In the genomic region with DNA sequence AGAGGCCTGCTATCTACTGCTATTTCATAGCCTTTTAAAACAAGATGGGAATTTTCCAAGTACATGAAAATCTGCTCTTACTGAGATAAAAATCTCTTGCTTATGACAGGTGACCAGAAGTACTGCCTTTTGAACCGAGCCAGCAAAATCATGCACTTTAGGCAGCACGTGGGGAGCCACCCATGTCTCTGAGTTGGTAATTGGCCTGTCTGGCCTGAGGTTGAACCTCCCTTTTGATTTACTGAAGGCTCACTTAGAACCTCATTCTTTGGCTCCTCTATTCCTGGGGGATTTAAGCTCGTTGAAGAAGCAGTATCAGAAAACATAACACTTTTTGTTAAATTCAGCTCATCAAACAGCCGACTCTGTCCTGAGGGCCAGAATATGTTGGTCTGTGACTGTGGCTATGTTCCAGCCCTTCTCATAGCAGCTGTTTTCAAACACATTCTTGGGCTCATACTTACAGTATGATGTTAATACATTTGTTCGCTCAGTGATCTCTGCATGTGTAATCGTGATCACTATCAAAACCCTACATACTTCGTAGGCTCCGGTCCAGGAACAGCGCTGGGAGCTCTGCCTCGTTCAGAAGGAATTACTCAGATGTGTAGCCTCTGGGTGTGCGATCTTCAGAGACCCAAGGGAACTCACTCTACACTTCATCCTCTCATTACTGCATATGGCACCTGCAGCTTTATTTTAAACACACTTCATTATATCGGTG, we compare ENCODE assay signal across 11 mouse cellular contexts.
DNase-seq lines count a peak whose midpoint lies in the region; ATAC-seq and TF ChIP-seq lines count a peak whose summit lies in the region.
"Had no signal": no experiment of that assay in that cellular context is flagged by ENCODE, and none has a peak within 500 bp of the region (broad histone marks: within the 10 kb centered on the region; RNA-seq: fewer than 3 reads in every experiment).

No protein-coding gene starts in this region.

- TF ChIP-seq CTCF in left cerebral cortex, adult 2 months (IDR thresholded peaks at IDR 0.05): no peak

- no peaks in the 10 kb centered on the region for H3K36me3 ChIP-seq in embryonic facial prominence, embryonic 14.5 days (ENCODE audit: control insufficient read depth, insufficient read depth, low read length)
- H3K36me3 ChIP-seq in embryonic facial prominence, embryonic 10.5 days (replicated peaks): no peaks in the 10 kb centered on the region
- no peaks in the 10 kb centered on the region for H3K36me3 ChIP-seq in limb, embryonic 13.5 days
- no peaks in the 10 kb centered on the region for H3K36me3 ChIP-seq in limb, embryonic 10.5 days
- no peaks in the 10 kb centered on the region for H3K36me3 ChIP-seq in limb, embryonic 15.5 days

- H3K27me3 ChIP-seq in embryonic facial prominence, embryonic 14.5 days (replicated peaks; ENCODE audit: control insufficient read depth, insufficient read depth, low read length): no peaks in the 10 kb centered on the region
- H3K27me3 ChIP-seq in embryonic facial prominence, embryonic 10.5 days (replicated peaks; ENCODE audit: low read depth, poor library complexity, severe bottlenecking): no peaks in the 10 kb centered on the region
- no peaks in the 10 kb centered on the region for H3K27me3 ChIP-seq in limb, embryonic 13.5 days
- H3K27me3 ChIP-seq in limb, embryonic 10.5 days (ENCODE audit: low read depth, poor library complexity, severe bottlenecking): no peaks in the 10 kb centered on the region
- no peaks in the 10 kb centered on the region for H3K27me3 ChIP-seq in limb, embryonic 15.5 days

- 50% methylated on average over 12 of the region's 12 CpGs for WGBS in embryonic facial prominence, embryonic 14.5 days
- 83% methylated on average over 12 of the region's 12 CpGs for WGBS in embryonic facial prominence, embryonic 10.5 days
- 60% methylated on average over 12 of the region's 12 CpGs for WGBS in limb, embryonic 13.5 days
- 82% methylated on average over 12 of the region's 12 CpGs for WGBS in limb, embryonic 10.5 days
- 38% methylated on average over 12 of the region's 12 CpGs for WGBS in limb, embryonic 15.5 days

- intact Hi-C loops in left cerebral cortex, adult 2 months (cut with DNase I): no loop called here

- ATAC-seq in embryonic facial prominence, embryonic 14.5 days (ENCODE audit: low read depth): peak; percentile 79; the same call in 1 of the 2 replicates
- ATAC-seq in limb, embryonic 13.5 days (ENCODE audit: low FRiP score, low read depth): peak; percentile 71; the same call in 1 of the 2 replicates
- peak; percentile 67; the same call in 1 of the 2 replicates for ATAC-seq in limb, embryonic 15.5 days (ENCODE audit: insufficient number of reproducible peaks, low FRiP score, low TSS enrichment, low read depth)

- no peak overlapping the region for H3K27ac ChIP-seq in embryonic facial prominence, embryonic 14.5 days (replicated peaks; ENCODE audit: low read depth, low read length)
- H3K27ac ChIP-seq in embryonic facial prominence, embryonic 10.5 days (replicated peaks): no peak overlapping the region
- no peak overlapping the region for H3K27ac ChIP-seq in limb, embryonic 13.5 days
- no peak overlapping the region for H3K27ac ChIP-seq in limb, embryonic 10.5 days
- 0 out of 2 replicates have a peak overlapping the region, but pooled peaks have one; percentile 11 for H3K27ac ChIP-seq in limb, embryonic 15.5 days
- H3K27ac ChIP-seq in left cerebral cortex, adult 2 months: no peak overlapping the region

- DNase-seq in embryonic facial prominence, embryonic 14.5 days (ENCODE audit: low spot score): peak; percentile 87
- DNase-seq in embryonic facial prominence, embryonic 10.5 days (ENCODE audit: low spot score): no peak
- no peak for DNase-seq in limb, embryonic 10.5 days (ENCODE audit: low spot score)
- peak; percentile 9 for DNase-seq in NIH3T3 (ENCODE audit: low read depth)
- DNase-seq in ovary, postnatal 14 days (ENCODE audit: low spot score): no peak
- DNase-seq in left cerebral cortex, adult 2 months (ENCODE audit: extremely low spot score in 1 of 2, low spot score in 2 of 2): no peak
- DNase-seq: adrenal gland, postnatal 10 days; forebrain, postnatal 0 days; liver had no signal

- no peak overlapping the region for H3K4me2 ChIP-seq in embryonic facial prominence, embryonic 14.5 days (ENCODE audit: low read depth, low read length)
- no peak overlapping the region for H3K4me2 ChIP-seq in limb, embryonic 13.5 days (replicated peaks)
- H3K4me2 ChIP-seq in limb, embryonic 15.5 days: no peak overlapping the region

- no peaks in the 10 kb centered on the region for H3K9me3 ChIP-seq in embryonic facial prominence, embryonic 14.5 days (ENCODE audit: control insufficient read depth, low read length)
- H3K9me3 ChIP-seq in embryonic facial prominence, embryonic 10.5 days: no peaks in the 10 kb centered on the region
- H3K9me3 ChIP-seq in limb, embryonic 13.5 days: no peaks in the 10 kb centered on the region
- no peaks in the 10 kb centered on the region for H3K9me3 ChIP-seq in limb, embryonic 10.5 days (replicated peaks)
- no peaks in the 10 kb centered on the region for H3K9me3 ChIP-seq in limb, embryonic 15.5 days

- H3K4me3 ChIP-seq in embryonic facial prominence, embryonic 14.5 days (ENCODE audit: low read depth, low read length): no peak overlapping the region
- no peak overlapping the region for H3K4me3 ChIP-seq in embryonic facial prominence, embryonic 10.5 days
- no peak overlapping the region for H3K4me3 ChIP-seq in limb, embryonic 13.5 days
- H3K4me3 ChIP-seq in limb, embryonic 10.5 days: no peak overlapping the region
- H3K4me3 ChIP-seq in limb, embryonic 15.5 days: no peak overlapping the region
- no peak overlapping the region for H3K4me3 ChIP-seq in left cerebral cortex, adult 2 months

- H3K9ac ChIP-seq in embryonic facial prominence, embryonic 14.5 days (ENCODE audit: low read depth, low read length): no peak overlapping the region
- H3K9ac ChIP-seq in limb, embryonic 13.5 days: no peak overlapping the region
- H3K9ac ChIP-seq in limb, embryonic 15.5 days: no peak overlapping the region
- H3K9ac ChIP-seq: forebrain, postnatal 0 days had no signal

- peaks cover 4% of the 10 kb centered on the region; the same call in 1 of the 2 replicates for H3K4me1 ChIP-seq in embryonic facial prominence, embryonic 14.5 days (ENCODE audit: control insufficient read depth, insufficient read depth, low read length)
- H3K4me1 ChIP-seq in embryonic facial prominence, embryonic 10.5 days: peaks cover 4% of the 10 kb centered on the region; the same call in 1 of the 2 replicates
- H3K4me1 ChIP-seq in limb, embryonic 13.5 days: no peaks in the 10 kb centered on the region
- no peaks in the 10 kb centered on the region for H3K4me1 ChIP-seq in limb, embryonic 10.5 days
- no peaks in the 10 kb centered on the region for H3K4me1 ChIP-seq in limb, embryonic 15.5 days

Comparison
In these comparisons a context has a peak if more than half of its experiments do, and no peak if none do; other contexts are left out.
1. DNase-seq: peak in embryonic facial prominence, embryonic 14.5 days (single experiment) and NIH3T3 (single experiment); none in embryonic facial prominence, embryonic 10.5 days (single experiment), limb, embryonic 10.5 days (single experiment), ovary, postnatal 14 days (single experiment) and left cerebral cortex, adult 2 months (0 of 2).
2. Peak in every context shown above with its lines, with median percentiles within 50 percentile points of each other: ATAC-seq.